25 mouse cellular contexts compared by ENCODE assay signal in genomic region chr13:43027568-43027967, GRCm38 (mm10).
"Had no signal": no experiment of that assay in that cellular context is flagged by ENCODE, and none has a peak within 500 bp of the region (broad histone marks: within the 10 kb centered on the region; RNA-seq: fewer than 3 reads in every experiment).

No protein-coding gene starts in this region.

- H3K27me3 ChIP-seq: heart, embryonic 12.5 days; hindbrain, embryonic 13.5 days; hindbrain, embryonic 15.5 days; kidney, embryonic 15.5 days; limb, embryonic 12.5 days; liver, embryonic 13.5 days; liver, embryonic 15.5 days had no signal

- DNase-seq: gastrocnemius, postnatal 14 days; gastrocnemius, postnatal 36 days; heart, adult 18-20 months; heart, postnatal 10 days; kidney, adult 11 months; kidney, adult 2 months; kidney, adult 9 months; kidney, postnatal 14 days; kidney, postnatal 36 days; layer of hippocampus, adult 9-11 months; layer of hippocampus, postnatal 36 days; liver; liver, embryonic 13.5 days had no signal

- H3K9me3 ChIP-seq: heart, embryonic 10.5 days; hindbrain, embryonic 15.5 days; kidney, embryonic 15.5 days; limb, embryonic 10.5 days; liver, embryonic 13.5 days; liver, embryonic 15.5 days had no signal

- H3K4me2 ChIP-seq: heart, embryonic 12.5 days; hindbrain, embryonic 13.5 days; hindbrain, embryonic 15.5 days; kidney, embryonic 15.5 days; limb, embryonic 12.5 days; liver, embryonic 11.5 days; liver, embryonic 13.5 days; liver, embryonic 15.5 days had no signal

- H3K9ac ChIP-seq: heart, embryonic 12.5 days; hindbrain, embryonic 13.5 days; hindbrain, embryonic 15.5 days; kidney, embryonic 15.5 days; limb, embryonic 12.5 days; liver, embryonic 13.5 days; liver, embryonic 15.5 days had no signal

- H3K4me1 ChIP-seq: heart, embryonic 10.5 days; heart, embryonic 12.5 days; hindbrain, embryonic 13.5 days; hindbrain, embryonic 15.5 days; kidney, embryonic 15.5 days; limb, embryonic 10.5 days; limb, embryonic 12.5 days; liver, embryonic 13.5 days; liver, embryonic 15.5 days had no signal

- H3K27ac ChIP-seq: heart, embryonic 10.5 days; hindbrain, embryonic 13.5 days; hindbrain, embryonic 15.5 days; hindbrain, postnatal 0 days; kidney, embryonic 15.5 days; kidney, postnatal 0 days; limb, embryonic 10.5 days; limb, embryonic 12.5 days; liver, embryonic 13.5 days; liver, embryonic 15.5 days had no signal

- ATAC-seq: hindbrain, postnatal 0 days; intestine, embryonic 16.5 days had no signal

- H3K4me3 ChIP-seq: heart, embryonic 10.5 days; heart, embryonic 12.5 days; hindbrain, embryonic 13.5 days; hindbrain, embryonic 15.5 days; kidney, embryonic 15.5 days; limb, embryonic 10.5 days; limb, embryonic 12.5 days; liver, embryonic 13.5 days; liver, embryonic 15.5 days had no signal

- H3K36me3 ChIP-seq: heart, embryonic 10.5 days; heart, embryonic 12.5 days; hindbrain, embryonic 15.5 days; kidney, embryonic 15.5 days; limb, embryonic 10.5 days; limb, embryonic 12.5 days; liver, embryonic 13.5 days; liver, embryonic 15.5 days had no signal
